Mouse (Mus musculus): ENCODE measurements at regions not wholly inside any gene's neighbourhood (a gene's known extent, or its start where the extent isn't known, plus 50 kb on each side); places are given as distances from the start of the nearest gene placed in this dataset. TPM values are rescaled to one million over a fixed set of nuclear protein-coding genes. Genes with fewer than 3 reads are reported as not detected.

DNA sequence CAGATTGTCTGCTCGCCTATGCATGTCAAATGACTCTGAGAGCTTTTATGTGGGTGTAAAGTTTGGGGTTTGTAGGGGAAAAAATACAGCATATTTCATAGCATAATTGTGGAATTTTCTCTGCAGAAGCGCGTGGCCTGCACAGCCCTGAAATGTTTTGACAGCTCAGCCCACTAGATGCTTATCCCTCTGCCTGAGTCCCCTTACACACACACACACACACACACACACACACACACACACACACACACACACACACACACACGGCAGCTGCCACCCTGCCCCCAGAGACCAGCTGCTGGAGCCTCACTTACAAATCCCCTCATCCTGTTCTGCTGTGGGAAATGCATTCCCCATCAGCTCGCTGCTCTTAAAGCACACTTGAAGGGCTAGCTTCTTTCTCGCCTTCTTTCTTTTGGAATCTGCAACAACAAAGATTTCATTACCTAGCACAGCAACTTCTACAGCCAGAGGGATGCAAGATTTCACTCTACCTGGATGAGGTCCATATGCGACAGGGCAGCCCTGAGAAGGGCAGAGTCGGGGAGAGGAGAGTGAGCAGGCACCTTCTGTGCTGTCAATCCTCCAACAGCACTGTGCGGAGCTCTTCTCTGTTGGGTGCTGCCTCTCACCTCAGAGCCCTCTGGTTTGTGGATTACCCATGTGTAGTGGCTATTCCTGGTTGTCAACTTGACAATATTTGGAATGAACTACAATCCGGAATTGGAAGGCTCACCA is 264.1 kb downstream of the Cdc5l start:
- Histone ChIP-seq H3K27me3 (ENCODE audit: control insufficient read depth, insufficient read depth, low read length) (no peaks in the 10 kb centered on the region), H3K4me1 (ENCODE audit: control insufficient read depth, insufficient read depth, low read length) (no peaks in the 10 kb centered on the region), H3K9me3 (ENCODE audit: control insufficient read depth, low read length) (no peaks in the 10 kb centered on the region), H3K4me2 (ENCODE audit: low read depth) (no peak overlapping the region), H3K27ac (ENCODE audit: low read depth, low read length) (no peak overlapping the region), H3K36me3 (ENCODE audit: control insufficient read depth, insufficient read depth, low read length) (no peaks in the 10 kb centered on the region), H3K4me3 (ENCODE audit: low read depth, low read length) (no peak overlapping the region), H3K9ac (ENCODE audit: low read length) (no peak overlapping the region)
- DNase-seq (ENCODE audit: low spot score): no peak
- no peak for ATAC-seq (ENCODE audit: insufficient read depth, low FRiP score, low TSS enrichment)
- 64% methylated on average over 10 of the region's 10 CpGs for WGBS

Small RNAs in the stretch of these regions (microRNA-seq; reads per million reads assigned to microRNA genes)
- gene Gm24979: not detected
